Mouse (Mus musculus) lung, postnatal 0 days (tissue): ENCODE measurements around the gene Stx12. TPM values are rescaled to one million over a fixed set of nuclear protein-coding genes. Genes with fewer than 3 reads are reported as not detected.
A peak's percentile ranks its signal among the peaks of the same experiment; 100 is the strongest.

Experiments used
- ATAC-seq: fragments of 200-750 bp; cut with Nextera tagmentation; 2 replicates; pipeline ENCODE4 v1.8.0; 2017; ENCODE audit warnings: moderate library complexity
- DNase-seq: peaks from one replicate; pipeline ENCODE4 v3.0.0-alpha.2; 2016; ENCODE audit warnings: low spot score
- H3K27ac ChIP-seq: fragments of 300-500 bp; sonication (generic); 2 replicates; pipeline ENCODE4 v1.5.1; 2014; ENCODE audit warnings: antibody characterized with exemption, mild to moderate bottlenecking, low read length, mixed read lengths
- H3K27me3 ChIP-seq: fragments of 300-500 bp; sonication (generic); replicated peaks from 2 replicates; pipeline ENCODE4 v1.6.1; 2014; ENCODE audit warnings: low read length, mixed read lengths; ENCODE audit not compliant: insufficient read depth
- H3K36me3 ChIP-seq: fragments of 300-500 bp; sonication (generic); 2 replicates; pipeline ENCODE4 v1.6.1; 2014; ENCODE audit warnings: low read length, mixed read lengths; ENCODE audit not compliant: insufficient read depth
- H3K4me1 ChIP-seq: fragments of 300-500 bp; sonication (generic); 2 replicates; pipeline ENCODE4 v1.6.1; 2014; ENCODE audit warnings: antibody characterized with exemption, low read depth, low read length, mixed read lengths; ENCODE audit not compliant: insufficient read depth
- H3K4me2 ChIP-seq: fragments of 300-500 bp; sonication (generic); replicated peaks from 2 replicates; pipeline ENCODE4 v1.6.1; 2014; ENCODE audit warnings: low read depth, mild to moderate bottlenecking, low read length, moderate library complexity, mixed read lengths
- H3K4me3 ChIP-seq: fragments of 300-500 bp; sonication (generic); 2 replicates; pipeline ENCODE4 v1.5.1; 2014; ENCODE audit warnings: low read depth, low read length
- H3K9ac ChIP-seq: fragments of 300-500 bp; sonication (generic); replicated peaks from 2 replicates; pipeline ENCODE4 v1.6.1; 2014; ENCODE audit warnings: low read depth, mild to moderate bottlenecking
- H3K9me3 ChIP-seq: fragments of 300-500 bp; sonication (generic); 2 replicates; pipeline ENCODE4 v1.6.1; 2016; ENCODE audit warnings: low read length, mixed read lengths
- CTCF ChIP-seq: IDR thresholded peaks from 2 replicates; pipeline ENCODE4 v1.5.1; 2016; ENCODE audit warnings: antibody characterized with exemption, mild to moderate bottlenecking
- EP300 ChIP-seq: IDR thresholded peaks from 2 replicates; pipeline ENCODE4 v1.6.1; 2016; ENCODE audit warnings: antibody characterized with exemption, mild to moderate bottlenecking, control low read depth
- WGBS: fragments of 180-500 bp; shearing (Covaris S2); extraction: QIAGEN DNeasy Blood & Tissue Kit; methylation state at CpG from one replicate; pipeline ENCODE4 v1.1.7; 2014; 5-methylcytosine and 5-hydroxymethylcytosine counted together
- polyA plus RNA-seq: library from polyadenylated mRNA; unstranded; fragments of >200 nt; fragmentation: Nextera tagmentation; extraction: Ambion mirVana; gene quantifications from 2 replicates; pipeline ENCODE4 v1.2.1, GENCODE M21; 2015

Gene Stx12
- polyA plus RNA-seq, 1 experiment from 2014 or later, result 85.9 TPM

DNA sequence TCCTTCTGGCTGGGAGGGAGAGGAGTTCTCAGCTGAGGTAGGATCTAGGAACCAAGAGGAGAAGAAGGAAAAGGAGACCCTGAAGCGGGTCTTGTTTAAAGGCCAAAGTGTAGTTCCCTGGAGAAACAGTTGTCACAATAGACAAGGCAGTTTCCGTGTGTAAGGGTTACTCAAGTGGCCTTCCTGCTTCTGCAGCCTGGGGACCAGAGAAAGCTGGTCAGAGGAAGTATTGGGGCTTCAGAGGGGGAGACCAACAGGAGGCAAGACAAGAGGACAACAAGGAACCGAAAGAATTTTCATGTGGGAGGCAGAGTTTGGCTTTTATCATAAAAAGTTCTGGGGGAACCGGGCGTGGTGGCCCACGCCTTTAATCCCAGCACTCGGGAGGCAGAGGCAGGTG is 67.9 kb downstream of the Stx12 start:
- ATAC-seq (no peak), DNase-seq (peak; percentile 15)
- Histone ChIP-seq H3K9me3 (no peaks in the 10 kb centered on the region), H3K9ac (no peak overlapping the region), H3K4me2 (no peak overlapping the region), H3K4me1 (no peaks in the 10 kb centered on the region), H3K36me3 (no peaks in the 10 kb centered on the region), H3K27ac (no peak overlapping the region), H3K27me3 (no peaks in the 10 kb centered on the region), H3K4me3 (no peak overlapping the region)
- 69% methylated on average over 7 of the region's 7 CpGs for WGBS
- TF ChIP-seq CTCF, result no peak
- TF ChIP-seq EP300, result no peak

DNA sequence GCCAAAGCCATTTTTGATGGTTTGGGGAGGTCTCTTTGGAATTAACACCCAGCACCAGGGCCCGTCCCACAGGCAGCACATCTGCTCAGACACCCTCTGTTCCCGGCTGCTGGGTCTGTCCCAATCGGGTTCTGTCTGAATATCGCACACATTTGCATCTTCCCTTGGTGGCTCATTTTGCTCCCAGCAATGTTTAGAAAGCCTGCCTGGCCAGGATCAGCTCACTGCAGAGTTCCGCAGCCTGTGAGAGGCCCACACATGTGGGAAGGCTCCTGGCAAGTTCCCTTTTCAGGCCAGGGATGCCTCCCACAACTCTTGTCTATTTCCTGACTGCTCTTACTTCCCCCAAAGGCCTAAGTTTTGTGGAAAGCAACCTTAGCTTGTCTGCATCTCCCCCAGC is 74.7 kb downstream of the Stx12 start:
- 83% methylated on average over 5 of the region's 5 CpGs for WGBS
- no peaks in the 10 kb centered on the region for H3K9me3 ChIP-seq
- H3K9ac ChIP-seq, result no peak overlapping the region
- H3K36me3 ChIP-seq, result no peaks in the 10 kb centered on the region
- H3K27me3 ChIP-seq, result no peaks in the 10 kb centered on the region
- H3K27ac ChIP-seq, result no peak overlapping the region
- no peak overlapping the region for H3K4me2 ChIP-seq
- no peak for DNase-seq
- TF ChIP-seq CTCF, result no peak
- no peak for TF ChIP-seq EP300
- H3K4me1 ChIP-seq, result no peaks in the 10 kb centered on the region
- no peak for ATAC-seq
- H3K4me3 ChIP-seq, result no peak overlapping the region

DNA sequence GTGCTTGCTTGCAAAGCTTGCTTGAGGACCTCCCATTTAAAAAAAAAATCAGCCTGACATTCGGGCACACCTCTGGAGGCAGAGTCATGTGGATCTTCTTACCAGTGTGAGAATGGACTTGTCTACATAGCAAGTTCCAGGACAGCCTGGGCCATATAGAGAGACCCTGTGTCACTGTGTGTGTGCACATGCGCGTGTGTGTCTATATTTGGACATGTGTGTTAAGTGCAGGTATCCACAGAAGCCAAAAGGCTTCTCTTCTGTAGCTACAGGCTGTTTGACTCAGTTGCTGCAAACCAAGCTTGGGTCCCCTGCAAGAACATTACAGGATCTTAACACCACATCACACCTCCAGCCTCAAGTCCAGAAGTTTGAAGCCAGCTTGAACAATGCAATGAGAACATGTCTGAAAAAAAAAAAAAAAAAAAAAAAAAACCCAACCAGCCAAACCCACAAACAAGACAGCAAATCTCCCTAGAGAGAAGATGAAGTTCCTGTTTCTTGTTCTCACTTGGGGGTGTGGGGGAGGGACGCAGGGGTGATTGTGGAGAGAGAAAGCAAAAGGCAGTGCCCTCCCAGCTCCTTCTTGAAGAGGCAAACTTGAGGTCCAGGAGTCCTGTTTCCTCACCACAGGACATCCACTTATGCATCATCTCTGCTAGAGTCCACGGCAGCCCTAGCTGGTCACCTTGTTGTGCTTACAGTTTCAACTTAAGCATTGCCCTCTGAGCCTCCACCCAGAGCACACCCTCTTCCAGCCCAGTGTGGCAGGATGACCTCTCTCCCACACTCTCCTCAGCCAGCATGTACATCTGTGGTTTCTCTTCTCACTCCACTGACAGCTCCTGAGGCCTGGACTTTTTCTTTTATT is 76.3 kb downstream of the Stx12 start:
- ATAC-seq, result peak; percentile 35; the same call in 1 of the 2 replicates
- WGBS, result 59% methylated on average over 5 of the region's 5 CpGs
- no peak overlapping the region for H3K4me3 ChIP-seq
- DNase-seq, result no peak
- no peak overlapping the region for H3K4me2 ChIP-seq
- no peak overlapping the region for H3K27ac ChIP-seq
- H3K9me3 ChIP-seq, result no peaks in the 10 kb centered on the region
- H3K36me3 ChIP-seq, result no peaks in the 10 kb centered on the region
- H3K27me3 ChIP-seq, result no peaks in the 10 kb centered on the region
- no peaks in the 10 kb centered on the region for H3K4me1 ChIP-seq
- no peak overlapping the region for H3K9ac ChIP-seq
- no peak for TF ChIP-seq EP300
- TF ChIP-seq CTCF, result no peak

DNA sequence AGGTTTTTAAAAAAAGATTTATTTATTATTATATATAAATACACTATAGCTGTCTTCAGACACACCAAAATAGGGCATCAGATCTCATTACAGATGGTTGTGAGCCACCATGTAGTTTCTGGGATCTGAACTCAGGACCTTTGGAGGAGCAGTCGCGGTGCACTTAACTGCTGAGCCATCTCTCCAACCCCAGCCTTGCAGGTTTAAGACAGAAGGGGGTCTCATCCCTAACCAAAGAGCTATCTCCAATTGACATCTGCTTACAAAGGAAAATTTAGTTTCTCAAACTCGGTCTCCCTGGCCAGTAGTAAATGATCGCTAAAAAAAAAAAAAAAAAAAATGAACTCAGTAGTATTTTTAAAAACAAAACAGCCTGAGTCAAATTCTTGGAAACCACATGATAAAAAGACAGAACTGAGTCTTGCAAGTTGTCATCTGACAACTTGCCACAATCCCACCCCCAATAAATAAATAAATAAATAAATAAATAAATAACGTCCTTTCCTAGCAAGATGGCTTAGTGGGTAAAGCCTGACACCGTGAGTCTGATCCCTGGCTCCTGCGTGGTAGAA is 77.6 kb downstream of the Stx12 start:
- no peak overlapping the region for H3K4me3 ChIP-seq
- no peaks in the 10 kb centered on the region for H3K27me3 ChIP-seq
- H3K27ac ChIP-seq, result no peak overlapping the region
- no peak overlapping the region for H3K4me2 ChIP-seq
- 83% methylated on average over 7 of the region's 7 CpGs for WGBS
- H3K4me1 ChIP-seq, result no peaks in the 10 kb centered on the region
- H3K9me3 ChIP-seq, result no peaks in the 10 kb centered on the region
- DNase-seq (no peak), ATAC-seq (no peak)
- H3K36me3 ChIP-seq, result no peaks in the 10 kb centered on the region
- no peak for TF ChIP-seq EP300
- TF ChIP-seq CTCF, result no peak
- no peak overlapping the region for H3K9ac ChIP-seq

DNA sequence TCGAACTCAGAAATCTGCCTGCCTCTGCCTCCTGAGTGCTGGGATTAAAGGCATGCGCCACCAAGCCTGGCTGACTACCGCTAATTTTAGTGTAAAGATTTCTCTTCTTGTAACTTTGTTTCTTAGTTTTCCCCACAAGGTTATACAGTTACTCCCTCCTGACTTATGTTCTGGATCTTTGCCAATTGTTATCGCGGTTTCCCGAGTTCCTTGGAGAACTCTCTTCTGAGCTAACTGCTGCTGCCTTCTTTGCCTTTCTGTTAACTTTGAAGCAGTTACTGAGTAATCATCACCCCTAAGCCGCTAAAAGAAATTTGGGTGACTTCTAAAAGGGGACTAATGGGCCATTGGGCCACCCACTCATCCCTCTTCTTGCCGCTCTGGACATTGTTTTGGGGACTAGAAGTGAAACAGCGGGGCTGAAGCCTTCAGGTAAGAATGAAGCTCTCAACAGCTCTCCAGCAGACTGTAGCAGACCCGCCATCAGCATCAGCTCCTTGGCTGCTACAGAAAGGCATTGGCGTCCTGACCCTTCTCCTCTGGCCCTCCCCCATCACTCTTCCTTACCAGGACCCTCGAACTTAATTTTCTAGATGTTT is 78.6 kb downstream of the Stx12 start:
- peak; percentile 54 for DNase-seq
- Histone ChIP-seq H3K4me1 (no peaks in the 10 kb centered on the region), H3K27me3 (no peaks in the 10 kb centered on the region), H3K36me3 (no peaks in the 10 kb centered on the region), H3K27ac (no peak overlapping the region), H3K4me3 (no peak overlapping the region), H3K9me3 (no peaks in the 10 kb centered on the region), H3K9ac (no peak overlapping the region), H3K4me2 (no peak overlapping the region)
- TF ChIP-seq EP300 (no peak), CTCF (no peak)
- no peak for ATAC-seq
- 61% methylated on average over 12 of the region's 12 CpGs for WGBS

DNA sequence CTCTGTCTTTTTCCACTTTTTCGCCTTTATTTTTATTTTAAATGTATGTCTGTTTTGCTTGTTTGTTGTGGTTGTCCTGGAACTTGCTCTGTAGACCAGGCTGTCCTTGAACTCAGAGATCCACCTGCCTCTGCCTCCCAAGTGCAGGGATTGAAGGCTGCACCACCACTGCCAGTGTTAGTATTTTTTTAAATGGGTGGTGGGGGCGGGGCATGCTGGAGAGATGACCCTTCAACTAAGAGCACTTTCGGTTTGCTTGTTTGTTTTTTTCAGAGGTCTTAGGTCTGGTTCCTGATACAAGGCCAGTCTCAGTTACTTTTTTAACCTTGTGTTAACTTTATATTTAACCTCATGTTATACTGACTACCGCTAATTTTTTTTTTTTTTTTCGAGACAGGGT is 79.2 kb downstream of the Stx12 start:
- DNase-seq (no peak), ATAC-seq (no peak)
- Histone ChIP-seq H3K4me3 (no peak overlapping the region), H3K9ac (no peak overlapping the region), H3K36me3 (no peaks in the 10 kb centered on the region), H3K27me3 (no peaks in the 10 kb centered on the region), H3K27ac (no peak overlapping the region), H3K9me3 (no peaks in the 10 kb centered on the region), H3K4me1 (no peaks in the 10 kb centered on the region), H3K4me2 (no peak overlapping the region)
- TF ChIP-seq CTCF (no peak), EP300 (no peak)
- 72% methylated on average over 5 of the region's 5 CpGs for WGBS
